Mouse (Mus musculus) gastrocnemius, postnatal 4 days (tissue): ENCODE measurements around the gene Tor3a. TPM values are rescaled to one million over a fixed set of nuclear protein-coding genes. Genes with fewer than 3 reads are reported as not detected.
A peak's percentile ranks its signal among the peaks of the same experiment; 100 is the strongest.

Experiments
- DNase-seq, 2 experiments: peaks; one replicate each; pipeline ENCODE4 v3.0.0; 2021 to 2022; ENCODE audit warnings: low spot score in 2 of 2, mixed read lengths in 2 of 2
- long read RNA-seq, 2 experiments: library from polyadenylated mRNA; stranded (forward); transcript quantifications; one replicate each; pipeline ENCODE4 v2.0.0; 2021
- total RNA-seq, 2 experiments: library from RNA; stranded (reverse); gene quantifications; 2 replicates each; pipeline ENCODE4 v1.2.3; 2021

The Tor3a gene
- 1 to 10 TPM; 6.8 to 8.0 TPM for total RNA-seq
- long read RNA-seq, experiment 1, transcript Tor3a-201 (6 exons, 3,285 nt) = major isoform, 14 of 14 reads
- long read RNA-seq, experiment 1, partial matches to known transcripts = 0 of 14 reads
- long read RNA-seq, experiment 1, other reads (novel, unspliced or antisense) = 0 of 14 reads
- long read RNA-seq, experiment 2, transcript Tor3a-201 (6 exons, 3,285 nt) = major isoform, 20 of 23 reads
- long read RNA-seq, experiment 2, partial matches to known transcripts = 1 of 23 reads
- long read RNA-seq, experiment 2, other reads (novel, unspliced or antisense) = 2 of 23 reads

DNA sequence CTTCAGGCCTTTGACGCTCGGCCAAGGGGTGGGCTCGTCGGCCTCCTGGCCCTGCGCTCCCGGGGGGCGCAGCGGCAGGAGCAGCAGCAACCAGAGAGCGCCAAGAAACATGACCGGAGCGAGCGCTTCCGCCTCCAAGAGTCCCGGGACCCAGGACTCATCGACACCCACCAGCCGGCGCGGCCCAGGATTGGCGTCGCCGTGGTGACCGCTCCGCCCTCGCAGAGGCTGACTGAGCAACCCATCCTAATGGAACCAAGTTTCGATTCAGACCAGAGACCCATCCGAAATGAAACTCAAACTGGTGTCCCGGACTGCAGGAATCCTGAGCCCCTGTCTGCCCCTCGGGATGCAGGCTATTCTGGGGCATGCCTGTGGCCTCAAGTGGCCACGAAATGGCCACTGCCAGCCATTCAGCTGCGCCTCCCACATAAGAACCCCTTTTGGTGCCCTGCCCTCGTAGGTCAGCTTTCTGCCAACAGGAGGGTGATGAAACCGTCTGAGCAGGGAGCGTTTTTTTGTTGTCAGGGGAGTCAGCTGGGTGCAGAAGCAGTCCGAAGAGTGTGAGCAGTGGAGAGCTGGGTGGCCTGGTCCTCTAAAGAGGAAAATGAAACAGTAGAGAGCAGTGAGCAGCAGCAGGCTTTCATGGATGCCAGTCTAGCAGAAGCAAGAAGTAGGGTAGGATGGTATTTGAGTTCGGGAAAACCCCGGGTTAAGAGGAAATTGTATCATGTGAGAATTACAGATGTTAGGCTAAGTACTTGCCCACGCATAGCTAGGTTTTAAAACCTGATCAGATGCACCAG lies at the start of gene Tor3a:
Tor3a (minus strand) TSS at position 162 of the 806 bp plus-strand sequence.
- DNase-seq = peak; percentile 60 to 80

DNA sequence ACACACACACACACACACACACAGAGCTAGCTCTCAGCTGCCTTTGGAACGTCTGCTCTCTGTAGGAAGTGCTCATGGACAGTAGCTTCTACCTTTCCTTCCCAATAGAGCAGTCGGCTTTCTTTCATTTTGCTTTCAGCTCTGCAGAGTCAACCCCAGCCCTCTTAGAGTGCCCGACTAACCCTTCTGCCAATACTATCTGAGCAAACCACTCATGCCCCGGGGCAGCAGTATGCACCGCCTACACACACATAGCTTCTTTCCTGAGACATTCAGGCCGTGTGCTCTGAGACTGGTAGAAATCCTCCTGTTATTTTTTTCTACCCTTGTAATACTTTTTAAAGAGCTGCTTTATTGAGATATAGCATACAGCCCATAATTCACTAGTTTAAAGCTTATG lies 47.9 kb upstream of the Tor3a start:
- DNase-seq = no peak

DNA sequence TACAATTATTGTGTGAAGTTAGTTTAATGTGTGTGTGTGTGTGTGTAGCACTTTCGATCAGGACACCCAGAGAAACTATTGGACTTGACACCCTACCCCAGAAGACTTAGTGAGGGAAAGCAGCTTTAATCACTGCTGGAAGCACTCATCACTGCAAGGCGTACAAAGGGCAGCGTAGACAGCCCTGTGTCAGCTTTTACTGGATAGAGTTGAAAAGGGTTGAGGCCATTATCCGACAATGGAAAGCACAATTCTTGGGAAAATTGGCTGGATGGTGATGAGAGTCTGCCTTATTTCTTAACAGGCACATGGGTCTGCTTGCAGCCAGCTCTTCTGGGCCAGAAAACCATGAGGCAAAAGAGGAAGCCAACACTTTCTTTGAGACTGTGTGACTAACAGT lies 45.9 kb upstream of the Tor3a start:
- DNase-seq = no peak

DNA sequence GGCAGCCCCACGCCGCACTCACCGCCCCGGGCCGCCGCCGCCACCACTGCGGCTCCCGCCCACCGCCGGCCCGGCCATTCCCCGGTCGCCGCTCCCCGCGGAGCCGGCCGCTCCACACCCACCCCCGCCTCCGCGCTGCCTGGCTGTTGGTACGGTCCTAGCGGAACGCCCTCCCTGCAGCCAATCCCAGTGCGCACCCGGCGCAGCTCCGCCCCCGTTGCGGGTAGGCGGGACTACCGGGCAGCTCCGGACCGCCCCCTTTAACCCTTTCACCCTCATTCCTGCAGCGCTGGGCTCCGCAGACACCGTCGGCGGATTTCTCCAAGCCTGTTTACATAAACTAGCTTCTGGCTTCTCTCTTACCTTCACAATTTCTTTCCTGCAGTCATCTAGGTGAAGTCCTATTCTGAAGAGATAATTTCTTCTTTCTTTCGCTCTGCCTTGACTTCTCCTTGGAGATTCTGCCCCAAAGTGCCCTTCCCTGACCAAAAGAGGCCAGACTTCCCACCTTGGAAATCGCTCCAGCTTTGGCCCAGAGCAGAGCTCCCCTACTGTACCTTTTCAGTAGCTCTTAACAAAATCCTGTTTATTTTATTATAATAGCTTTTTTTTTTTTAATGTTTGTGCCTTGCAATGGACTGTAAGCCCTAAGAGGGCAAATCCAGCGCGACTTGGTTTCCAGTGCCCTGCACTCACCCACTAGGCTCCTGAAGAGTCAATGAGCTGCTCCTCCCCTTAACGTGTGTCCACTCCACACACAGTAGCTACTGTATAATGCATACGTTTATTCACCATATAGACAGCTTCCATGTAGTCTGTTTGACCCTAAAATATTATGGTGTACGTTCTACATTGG lies 45.0 kb upstream of the Tor3a start, which contains the start of gene Fam20b:
Fam20b (minus strand) TSS at position 137 of the 856 bp plus-strand sequence.
- peak; percentile 96 to 97 for DNase-seq

DNA sequence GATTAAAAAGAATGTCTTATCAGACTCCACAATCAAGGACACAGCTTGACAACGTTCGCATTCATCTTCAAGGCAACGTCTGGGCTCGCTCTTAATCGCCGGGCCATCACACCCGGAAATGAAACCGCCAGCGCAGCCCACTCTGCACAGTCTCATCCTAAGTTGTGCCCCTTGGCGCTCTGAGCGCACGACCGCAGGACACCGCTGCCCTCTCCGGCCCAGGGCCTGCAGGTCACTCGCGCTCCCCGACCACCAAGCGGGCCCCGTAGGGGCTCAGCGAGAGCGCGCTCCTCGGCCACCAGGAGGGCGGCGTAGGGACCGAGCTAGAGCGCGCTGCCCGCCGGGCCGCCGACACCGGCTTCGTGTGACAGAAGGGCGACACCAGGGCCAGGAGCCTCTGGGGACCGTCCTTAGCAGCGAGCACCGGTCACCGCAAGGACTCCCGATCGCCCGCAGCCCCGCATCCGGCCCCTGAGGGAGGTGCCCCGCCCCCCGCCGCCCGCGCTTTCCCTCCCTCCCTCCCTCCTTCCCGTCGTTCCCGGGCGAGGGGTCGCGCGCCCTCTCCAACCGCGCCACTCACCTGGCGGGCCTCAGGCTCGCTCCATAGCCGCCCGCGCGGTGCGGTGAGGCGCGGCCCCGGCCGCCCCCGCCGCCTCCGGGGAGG lies 44.3 kb upstream of the Tor3a start:
- peak; percentile 28 to 59 for DNase-seq

DNA sequence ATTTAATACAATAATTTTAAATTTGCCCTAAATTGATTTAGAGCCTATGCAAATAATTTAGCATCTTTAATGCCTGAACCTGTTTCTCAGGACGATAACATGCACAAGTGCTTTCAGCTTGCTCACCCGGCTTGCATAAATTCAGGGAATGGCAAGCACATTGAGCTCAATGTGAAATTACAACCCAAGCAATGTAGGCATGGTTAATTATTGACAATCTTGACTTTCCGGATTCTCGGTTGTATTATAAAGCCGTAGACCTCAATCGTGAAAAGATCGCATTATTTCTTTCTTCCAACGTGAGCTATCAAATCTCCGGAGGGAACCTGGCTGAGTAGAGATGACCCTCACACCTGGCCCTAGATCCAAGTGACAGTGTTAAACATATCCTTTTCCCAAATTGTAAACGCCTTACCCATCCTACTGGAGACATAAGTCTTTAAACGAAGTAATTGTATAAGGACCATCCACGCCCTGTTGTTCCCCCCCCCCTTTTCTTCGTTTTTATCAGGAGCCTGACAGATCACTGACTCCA lies 43.7 kb upstream of the Tor3a start:
- no peak for DNase-seq

DNA sequence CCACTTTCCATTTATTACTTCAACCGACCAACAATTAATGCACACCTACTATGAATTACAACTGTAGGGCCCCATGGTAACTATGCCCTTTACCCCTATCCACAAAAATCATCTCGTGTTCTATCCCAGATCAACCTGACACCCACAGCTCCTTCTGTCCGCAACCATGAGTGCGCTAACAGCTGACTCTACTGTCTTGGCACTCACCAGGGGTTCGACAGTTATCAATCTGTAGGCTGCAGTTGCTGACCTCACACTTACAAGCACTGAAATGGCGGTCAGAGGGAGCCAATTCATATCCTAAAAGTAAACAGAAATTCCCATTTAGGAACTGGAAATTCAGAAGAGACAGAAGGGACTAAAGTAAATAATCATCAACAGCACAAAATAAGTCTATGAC lies 42.5 kb upstream of the Tor3a start:
- DNase-seq = no peak

DNA sequence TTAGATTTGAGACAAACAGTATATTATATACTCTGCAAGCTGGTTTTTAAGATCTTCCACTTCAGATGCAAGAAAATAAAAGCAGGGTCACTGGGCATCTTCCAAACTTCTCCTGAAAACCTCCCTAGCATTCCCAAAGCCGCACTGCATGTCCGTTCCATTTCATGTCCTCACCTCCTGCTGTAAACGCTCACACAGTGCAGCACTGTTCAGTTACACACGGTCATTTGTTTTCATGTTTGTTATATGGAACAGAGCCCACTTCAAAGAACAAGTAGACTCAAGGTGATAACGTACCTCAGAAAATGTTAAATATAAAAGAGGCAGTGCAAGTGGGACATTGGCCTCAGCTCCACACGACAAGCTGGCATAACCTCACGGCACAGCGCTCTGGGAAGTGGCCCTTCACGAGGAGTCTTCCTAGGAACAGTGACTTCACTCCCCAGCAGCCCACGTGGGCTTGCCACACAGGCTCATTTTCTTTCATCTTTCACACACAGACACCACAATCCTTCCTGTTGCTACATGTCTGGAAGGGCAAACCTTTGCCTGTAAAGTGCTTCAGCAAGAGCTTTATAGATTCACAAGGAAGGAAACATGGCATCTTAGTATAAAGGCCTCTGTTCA lies 36.4 kb upstream of the Tor3a start:
- DNase-seq = no peak

DNA sequence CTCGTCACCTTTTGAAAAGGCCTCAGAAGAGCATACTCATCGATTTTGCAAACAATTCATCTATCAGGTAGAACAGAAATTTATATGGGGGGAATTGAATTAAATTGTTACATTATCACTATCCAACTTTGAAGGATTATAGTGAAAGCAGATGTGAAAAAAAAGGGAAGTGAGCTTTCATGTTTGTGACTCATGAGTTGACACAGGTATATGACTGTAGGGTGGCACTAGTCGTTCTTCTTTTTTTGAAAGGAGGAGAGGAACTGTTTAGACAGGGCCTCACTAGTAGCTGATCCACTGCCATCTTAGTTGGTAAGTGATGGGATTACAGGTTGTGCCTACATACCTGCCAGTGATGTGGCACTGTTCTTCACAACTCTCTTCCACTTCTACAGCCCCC lies 34.5 kb upstream of the Tor3a start:
- DNase-seq = no peak

DNA sequence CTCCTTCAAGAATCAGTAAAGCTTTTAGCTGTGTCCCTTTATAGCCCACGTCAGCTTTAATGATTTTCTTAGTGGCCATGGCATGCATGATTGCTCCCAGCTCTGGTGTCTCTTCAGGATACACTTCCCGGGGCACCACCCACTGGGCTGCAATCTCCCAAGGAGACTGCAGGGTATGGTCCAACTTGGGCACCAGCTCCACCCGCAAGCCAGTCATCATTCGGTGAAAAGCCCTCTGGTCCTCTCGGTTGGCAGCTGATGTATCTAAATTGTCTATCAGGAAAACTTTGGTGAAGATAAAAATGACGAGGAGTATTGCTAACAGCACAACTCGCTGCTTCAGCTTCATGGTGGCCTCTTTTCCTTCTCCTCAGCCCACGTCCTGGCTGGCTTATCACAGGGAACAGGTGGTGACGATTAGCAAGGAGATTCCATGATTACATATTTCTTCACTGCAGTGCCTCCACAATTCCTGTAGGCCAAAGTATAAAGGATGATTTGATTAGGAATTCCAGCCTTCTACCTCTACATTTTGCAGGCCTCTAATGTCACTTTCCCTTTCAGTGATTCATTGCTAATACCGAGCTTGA lies 31.6 kb upstream of the Tor3a start:
- DNase-seq = no peak

DNA sequence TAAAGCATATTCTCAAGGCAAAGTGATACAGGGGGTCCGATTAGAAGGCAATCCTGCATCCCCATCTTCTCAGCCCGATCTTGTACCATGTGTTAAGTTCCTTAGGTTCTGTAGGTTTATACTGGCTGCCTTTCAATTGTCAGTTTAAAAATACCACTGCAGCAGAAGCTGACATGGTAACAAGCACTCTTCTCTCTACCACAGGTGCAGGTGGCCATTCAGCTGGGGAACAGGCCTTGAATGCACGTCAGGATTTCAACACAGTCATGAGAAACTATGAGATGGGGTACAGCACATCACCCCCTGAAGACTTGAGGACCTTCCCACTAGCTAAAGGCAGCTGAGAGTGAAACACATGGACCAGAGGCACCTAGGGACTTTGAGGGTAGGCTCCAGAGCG lies 29.3 kb upstream of the Tor3a start:
- DNase-seq = no peak

DNA sequence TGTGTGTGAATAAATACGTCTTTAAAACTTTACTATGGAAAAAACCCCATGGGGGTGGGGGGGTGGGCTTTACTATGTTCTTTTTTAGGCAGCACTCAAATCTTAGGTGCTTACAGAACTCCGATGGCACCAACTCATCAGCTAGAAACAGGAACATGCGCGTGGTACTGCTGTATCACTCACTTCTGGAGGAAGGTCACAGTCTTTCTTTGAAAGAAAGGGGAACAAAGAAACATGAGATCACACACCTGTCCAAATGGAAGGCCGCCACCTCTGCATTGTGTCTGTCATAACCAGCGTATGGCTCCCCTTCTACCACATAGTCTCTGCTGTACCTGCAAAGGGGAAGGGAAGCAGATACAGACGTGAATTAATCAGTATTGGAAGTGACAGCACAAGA lies 28.0 kb upstream of the Tor3a start:
- DNase-seq = no peak

DNA sequence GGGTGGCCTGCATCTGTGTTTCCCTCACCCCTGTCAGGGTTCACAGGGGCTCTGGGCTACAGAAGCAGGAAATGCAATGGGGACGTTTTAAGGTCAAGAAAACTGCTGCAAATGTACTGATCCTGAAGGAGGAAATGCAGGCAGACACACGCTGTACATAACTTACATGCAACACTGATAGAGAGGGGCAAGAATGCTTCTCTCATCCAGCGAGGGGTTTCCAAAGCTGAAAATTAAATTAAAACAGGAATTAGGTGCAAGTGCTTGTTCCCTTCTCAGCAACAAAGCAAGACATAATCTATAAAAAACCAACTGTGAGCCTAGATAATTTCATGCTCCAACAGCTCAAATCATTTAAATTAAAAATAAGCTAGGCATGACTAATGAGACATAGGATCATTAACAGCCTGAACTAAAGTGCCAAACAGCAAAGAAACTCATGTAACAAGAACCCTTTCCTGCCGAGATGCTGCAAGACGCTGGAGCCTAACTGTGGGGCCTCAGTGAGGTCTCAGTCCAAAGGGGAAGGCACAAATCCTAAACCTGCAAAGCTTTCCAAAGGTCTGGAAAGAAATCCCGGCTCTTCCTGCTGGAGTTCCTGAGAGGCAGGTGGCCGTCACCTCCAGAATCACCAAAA lies 12.0 kb upstream of the Tor3a start:
- no peak for DNase-seq

DNA sequence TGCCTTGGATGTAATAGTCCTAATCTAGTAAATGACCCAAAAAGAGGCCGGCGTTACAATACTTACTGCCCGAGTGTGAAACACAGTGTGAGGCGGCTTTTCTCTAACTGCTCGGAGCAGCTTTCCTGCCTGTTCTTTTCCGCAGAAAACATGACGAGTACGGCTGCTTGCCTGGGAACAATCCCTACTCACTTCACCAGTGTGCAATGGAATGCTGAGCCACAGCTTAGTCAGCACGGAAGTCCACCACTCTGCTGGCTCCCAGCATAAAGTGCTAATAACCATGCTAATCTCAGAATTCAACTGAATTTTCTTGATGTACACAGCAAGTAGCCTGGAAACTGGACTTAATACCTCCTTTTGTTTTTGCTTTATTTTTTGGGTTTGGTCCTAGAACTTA lies 5.4 kb upstream of the Tor3a start:
- DNase-seq = no peak

DNA sequence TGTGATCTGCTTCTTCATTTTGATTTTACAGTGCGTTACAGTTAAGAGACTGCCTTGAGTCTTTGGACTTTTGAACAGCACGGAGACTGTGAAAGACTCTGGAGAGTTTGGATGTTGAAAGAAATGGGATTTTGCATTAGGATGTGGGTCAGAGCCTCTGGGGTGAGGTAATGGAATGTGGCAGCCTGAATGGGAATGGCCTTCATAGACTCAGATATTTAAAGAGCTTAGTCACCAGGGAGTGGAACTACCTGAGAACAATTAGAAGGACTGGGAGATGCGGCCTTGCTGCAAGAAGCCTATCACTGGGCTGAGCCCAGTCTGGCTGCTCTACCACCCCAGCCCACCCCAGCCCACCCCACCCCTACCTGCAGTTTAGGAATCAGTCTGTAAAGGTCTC lies 3.1 kb upstream of the Tor3a start:
- DNase-seq = no peak

DNA sequence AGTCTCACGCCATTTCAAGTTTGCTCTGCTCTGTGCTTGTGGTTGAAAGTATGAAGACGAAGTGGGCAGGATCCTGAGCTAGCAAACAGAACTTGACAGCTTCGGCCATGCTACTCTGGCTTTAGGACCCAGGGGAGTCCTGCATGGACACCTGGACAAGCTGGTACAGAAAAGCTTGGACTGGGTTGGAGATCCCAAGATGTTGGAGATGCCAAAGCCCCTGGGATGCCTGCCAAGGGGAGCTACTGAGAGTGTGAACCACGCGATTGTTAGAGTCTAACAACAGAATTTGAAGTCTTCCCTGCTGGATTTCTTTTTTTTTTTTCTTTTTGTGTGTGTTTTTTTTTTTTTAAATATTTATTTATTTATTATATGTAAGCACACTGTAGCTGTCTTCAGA lies 2.4 kb upstream of the Tor3a start:
- no peak for DNase-seq

DNA sequence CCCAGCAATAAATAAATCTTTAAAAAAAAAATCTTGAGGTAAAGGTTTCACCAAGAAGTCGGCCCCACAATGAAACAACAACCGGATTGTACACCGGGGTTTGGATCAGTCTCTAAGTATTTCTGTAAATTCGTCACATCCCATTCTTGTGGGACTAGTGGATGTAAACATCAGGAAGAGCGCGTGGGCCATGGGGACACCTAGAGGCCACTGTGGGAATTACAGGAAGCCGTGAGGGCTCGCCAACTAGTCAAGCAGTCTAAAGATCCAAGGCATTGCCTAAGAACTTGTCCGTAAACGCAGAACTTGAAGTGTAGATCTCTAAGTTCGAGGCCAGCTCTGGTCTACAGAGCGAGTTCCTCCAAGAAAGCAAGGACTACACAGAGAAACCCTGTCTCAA lies 2.0 kb upstream of the Tor3a start:
- peak in 1 of 2 experiments; percentile 36 for DNase-seq

DNA sequence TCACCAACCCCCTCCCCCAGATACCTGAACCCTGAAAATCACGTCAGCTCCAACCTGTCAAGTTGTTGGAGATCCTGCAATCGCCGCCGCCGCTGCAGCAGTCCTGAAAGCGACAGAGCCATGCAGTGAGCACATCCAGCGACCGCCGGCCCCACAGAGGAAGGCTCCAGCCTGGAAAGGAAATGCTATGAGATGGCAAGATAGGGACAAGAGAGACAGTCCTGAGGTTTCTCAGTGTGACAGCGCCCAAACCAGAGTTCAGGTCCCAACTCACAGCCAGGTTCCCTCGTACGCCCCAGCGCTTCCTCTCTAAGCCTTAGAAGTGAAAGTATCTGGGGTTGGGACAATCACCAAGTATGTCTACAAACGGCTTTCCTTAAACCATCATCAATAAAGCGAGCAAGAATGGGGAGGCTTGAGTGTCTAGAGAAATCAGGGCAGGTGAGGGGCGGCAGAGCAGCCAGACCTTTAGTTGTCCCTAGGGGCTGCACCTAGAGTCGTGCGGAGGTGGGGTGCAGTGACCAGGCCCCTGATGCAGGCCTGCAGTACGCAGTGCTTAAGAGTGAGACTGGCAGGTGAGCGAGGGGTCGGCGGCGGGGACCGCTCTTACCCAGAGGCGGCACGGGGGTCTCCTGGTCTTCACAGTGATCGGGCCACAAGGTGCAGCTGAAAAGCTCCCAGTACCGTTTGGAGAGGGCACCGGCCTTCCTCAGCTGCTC lies 521 bp downstream of the Tor3a start:
- peak in 1 of 2 experiments; percentile 40 for DNase-seq
